Mouse (Mus musculus): ENCODE results near the gene Gm28635. TPM values are rescaled to one million over a fixed set of nuclear protein-coding genes. Genes with fewer than 3 reads are reported as not detected.

Gm28635 gene
- total and polyA plus RNA-seq, 2 experiments from 2014 or later: not detected

GRCm38 (mm10) chr2:84638428-84639220 lies 39.2 kb downstream of the Gm28635 start:
- TF ChIP-seq CTCF (IDR thresholded peaks at IDR 0.05; ENCODE audit: low read depth): no peak
- H3K9ac ChIP-seq (replicated peaks; ENCODE audit: low read length): no peak overlapping the region
- H3K27ac ChIP-seq: peak overlapping the region; percentile 81; the same call in 1 of the 2 replicates
- H3K4me2 ChIP-seq (ENCODE audit: low read depth, low read length): no peak overlapping the region; the same call in 1 of the 2 replicates
- no peaks in the 10 kb centered on the region for H3K27me3 ChIP-seq (ENCODE audit: insufficient read depth, low read length)
- DNase-seq (ENCODE audit: low spot score) (no peak), ATAC-seq (no peak)
- WGBS: 61% methylated on average over 5 of the region's 5 CpGs
- no peak overlapping the region for H3K4me3 ChIP-seq (ENCODE audit: low read length)
- no peaks in the 10 kb centered on the region for H3K9me3 ChIP-seq (ENCODE audit: low read length)
- no peaks in the 10 kb centered on the region for H3K36me3 ChIP-seq (ENCODE audit: insufficient read depth, low read length)
- peaks cover 33% of the 10 kb centered on the region for H3K4me1 ChIP-seq (ENCODE audit: insufficient read depth, low read length)

GRCm38 (mm10) chr2:84637452-84638165 lies 40.2 kb downstream of the Gm28635 start:
- no peak overlapping the region for H3K9ac ChIP-seq (replicated peaks; ENCODE audit: low read length)
- DNase-seq (ENCODE audit: low spot score) (no peak), ATAC-seq (no peak)
- TF ChIP-seq CTCF (IDR thresholded peaks at IDR 0.05; ENCODE audit: low read depth): no peak
- no peaks in the 10 kb centered on the region for H3K9me3 ChIP-seq (ENCODE audit: low read length)
- H3K4me2 ChIP-seq (ENCODE audit: low read depth, low read length): no peak overlapping the region; the same call in 1 of the 2 replicates
- H3K4me3 ChIP-seq (ENCODE audit: low read length): no peak overlapping the region
- no peaks in the 10 kb centered on the region for H3K36me3 ChIP-seq (ENCODE audit: insufficient read depth, low read length)
- WGBS: 27% methylated on average over 7 of the region's 7 CpGs
- H3K4me1 ChIP-seq (ENCODE audit: insufficient read depth, low read length): peaks cover 33% of the 10 kb centered on the region
- no peaks in the 10 kb centered on the region for H3K27me3 ChIP-seq (ENCODE audit: insufficient read depth, low read length)
- H3K27ac ChIP-seq: peak overlapping the region; percentile 81

- H3K27me3 ChIP-seq (ENCODE audit: insufficient read depth, low read length): no peaks in the 10 kb centered on the region
- no peaks in the 10 kb centered on the region for H3K9me3 ChIP-seq (ENCODE audit: low read length)
- no peak for TF ChIP-seq CTCF (IDR thresholded peaks at IDR 0.05; ENCODE audit: low read depth)
- H3K27ac ChIP-seq: peak overlapping the region; percentile 81
- 12% methylated on average over 8 of the region's 8 CpGs for WGBS
- H3K4me3 ChIP-seq (ENCODE audit: low read length): no peak overlapping the region
- ATAC-seq: no peak
- H3K4me2 ChIP-seq (ENCODE audit: low read depth, low read length): peak overlapping the region; percentile 30
- H3K36me3 ChIP-seq (ENCODE audit: insufficient read depth, low read length): no peaks in the 10 kb centered on the region
- no peak overlapping the region for H3K9ac ChIP-seq (replicated peaks; ENCODE audit: low read length)
- peaks cover 33% of the 10 kb centered on the region for H3K4me1 ChIP-seq (ENCODE audit: insufficient read depth, low read length)
- DNase-seq (ENCODE audit: low spot score): no peak
These were observed 41.6 kb downstream of the Gm28635 start for GRCm38 (mm10) chr2:84636231-84636741.

GRCm38 (mm10) chr2:84635611-84636010 lies 42.2 kb downstream of the Gm28635 start:
- no peak for TF ChIP-seq CTCF (IDR thresholded peaks at IDR 0.05; ENCODE audit: low read depth)
- H3K4me1 ChIP-seq (ENCODE audit: insufficient read depth, low read length): peaks cover 33% of the 10 kb centered on the region
- no peaks in the 10 kb centered on the region for H3K36me3 ChIP-seq (ENCODE audit: insufficient read depth, low read length)
- peak overlapping the region; percentile 30 for H3K4me2 ChIP-seq (ENCODE audit: low read depth, low read length)
- no peak overlapping the region for H3K9ac ChIP-seq (replicated peaks; ENCODE audit: low read length)
- peak overlapping the region; percentile 81 for H3K27ac ChIP-seq
- H3K4me3 ChIP-seq (ENCODE audit: low read length): no peak overlapping the region
- 1% methylated on average over 2 of the region's 2 CpGs for WGBS
- H3K9me3 ChIP-seq (ENCODE audit: low read length): no peaks in the 10 kb centered on the region
- peak; percentile 86 for DNase-seq (ENCODE audit: low spot score)
- ATAC-seq: peak; percentile 97
- H3K27me3 ChIP-seq (ENCODE audit: insufficient read depth, low read length): no peaks in the 10 kb centered on the region

GRCm38 (mm10) chr2:84634934-84635482 lies 42.8 kb downstream of the Gm28635 start:
- Histone ChIP-seq H3K4me2 (ENCODE audit: low read depth, low read length) (peak overlapping the region; percentile 30), H3K4me3 (ENCODE audit: low read length) (no peak overlapping the region), H3K27ac (peak overlapping the region; percentile 81), H3K36me3 (ENCODE audit: insufficient read depth, low read length) (no peaks in the 10 kb centered on the region), H3K9ac (replicated peaks; ENCODE audit: low read length) (no peak overlapping the region), H3K27me3 (ENCODE audit: insufficient read depth, low read length) (no peaks in the 10 kb centered on the region), H3K4me1 (ENCODE audit: insufficient read depth, low read length) (peaks cover 33% of the 10 kb centered on the region), H3K9me3 (ENCODE audit: low read length) (no peaks in the 10 kb centered on the region)
- peak; percentile 18 for DNase-seq (ENCODE audit: low spot score)
- 24% methylated on average over 4 of the region's 4 CpGs for WGBS
- no peak for ATAC-seq
- no peak for TF ChIP-seq CTCF (IDR thresholded peaks at IDR 0.05; ENCODE audit: low read depth)

GRCm38 (mm10) chr2:84634006-84634405 lies 43.8 kb downstream of the Gm28635 start:
- H3K4me1 ChIP-seq (ENCODE audit: insufficient read depth, low read length): peaks cover 33% of the 10 kb centered on the region
- ATAC-seq (no peak), DNase-seq (ENCODE audit: low spot score) (no peak)
- 82% methylated on average over 4 of the region's 4 CpGs for WGBS
- H3K4me3 ChIP-seq (ENCODE audit: low read length): no peak overlapping the region
- H3K36me3 ChIP-seq (ENCODE audit: insufficient read depth, low read length): no peaks in the 10 kb centered on the region
- TF ChIP-seq CTCF (IDR thresholded peaks at IDR 0.05; ENCODE audit: low read depth): no peak
- H3K27me3 ChIP-seq (ENCODE audit: insufficient read depth, low read length): no peaks in the 10 kb centered on the region
- no peaks in the 10 kb centered on the region for H3K9me3 ChIP-seq (ENCODE audit: low read length)
- H3K27ac ChIP-seq: peak overlapping the region; percentile 81
- no peak overlapping the region for H3K9ac ChIP-seq (replicated peaks; ENCODE audit: low read length)
- no peak overlapping the region for H3K4me2 ChIP-seq (ENCODE audit: low read depth, low read length)

All from hindbrain, postnatal 0 days (tissue).